Mouse (Mus musculus) heart, adult 9 months (tissue): Measurements from ENCODE around the gene Rasgrp3.
"Not testable (repeated sequence)": the region's sequence is repeated elsewhere in the genome, so short reads cannot be mapped to it uniquely, and the experiment has no call there.

Source experiments
- DNase-seq, 2 experiments: peaks; one replicate each; pipeline ENCODE4 v3.0.0; 2022; ENCODE audit warnings: low spot score in 2 of 2

Gene Rasgrp3

GRCm38 (mm10) chr17:75435599-75435998 is at the start of gene Rasgrp3:
Rasgrp3 (plus strand) TSS chr17:75435896.
- DNase-seq = peak; percentile 63 to 80

- no peak for DNase-seq
These were observed 47.3 kb upstream of the Rasgrp3 start for GRCm38 (mm10) chr17:75388402-75388801.

GRCm38 (mm10) chr17:75390142-75390541 is 45.6 kb upstream of the Rasgrp3 start:
- no peak for DNase-seq

GRCm38 (mm10) chr17:75391429-75392192 is 44.1 kb upstream of the Rasgrp3 start:
- DNase-seq = no peak

GRCm38 (mm10) chr17:75406405-75406804 is 29.3 kb upstream of the Rasgrp3 start:
- peak in 1 of 2 experiments; percentile 18 for DNase-seq

GRCm38 (mm10) chr17:75416861-75417260 is 18.8 kb upstream of the Rasgrp3 start:
- DNase-seq = no peak

GRCm38 (mm10) chr17:75434152-75434551 is 1.5 kb upstream of the Rasgrp3 start:
- no peak for DNase-seq

- DNase-seq = no peak
These were observed 825 bp upstream of the Rasgrp3 start for GRCm38 (mm10) chr17:75434871-75435270.

GRCm38 (mm10) chr17:75436095-75436494 is 399 bp downstream of the Rasgrp3 start:
- peak in 1 of 2 experiments; percentile 23 for DNase-seq

- DNase-seq = no peak
These were observed 1.1 kb downstream of the Rasgrp3 start for GRCm38 (mm10) chr17:75436819-75437218.

- DNase-seq = peak in 1 of 2 experiments; percentile 11
These were observed 1.6 kb downstream of the Rasgrp3 start for GRCm38 (mm10) chr17:75437239-75437750.

GRCm38 (mm10) chr17:75438162-75438561 is 2.5 kb downstream of the Rasgrp3 start:
- peak; percentile 30 to 58 for DNase-seq

GRCm38 (mm10) chr17:75439062-75439461 is 3.4 kb downstream of the Rasgrp3 start:
- no peak for DNase-seq

GRCm38 (mm10) chr17:75440619-75441018 is 4.9 kb downstream of the Rasgrp3 start:
- peak in 1 of 2 experiments; percentile 28 for DNase-seq

GRCm38 (mm10) chr17:75441260-75441830 is 5.6 kb downstream of the Rasgrp3 start:
- DNase-seq = no peak

GRCm38 (mm10) chr17:75442352-75442751 is 6.7 kb downstream of the Rasgrp3 start:
- no peak for DNase-seq

- DNase-seq = peak in 1 of 2 experiments; percentile 53
These were observed 7.4 kb downstream of the Rasgrp3 start for GRCm38 (mm10) chr17:75443064-75443621.

GRCm38 (mm10) chr17:75448257-75448656 is 12.6 kb downstream of the Rasgrp3 start:
- DNase-seq = no peak

- no peak for DNase-seq
These were observed 13.3 kb downstream of the Rasgrp3 start for GRCm38 (mm10) chr17:75449022-75449421.

- no peak for DNase-seq
These were observed 16.6 kb downstream of the Rasgrp3 start for GRCm38 (mm10) chr17:75452313-75452712.

GRCm38 (mm10) chr17:75453639-75454038 is 17.9 kb downstream of the Rasgrp3 start:
- no peak for DNase-seq

GRCm38 (mm10) chr17:75456096-75456495 is 20.4 kb downstream of the Rasgrp3 start:
- DNase-seq = not testable (repeated sequence)

GRCm38 (mm10) chr17:75460621-75461020 is 24.9 kb downstream of the Rasgrp3 start:
- DNase-seq = no peak
